Mouse (Mus musculus) MEL (cell line): ENCODE data around the gene Numbl. TPM values are rescaled to one million over a fixed set of nuclear protein-coding genes. Genes with fewer than 3 reads are reported as not detected.
"Not testable (repeated sequence)": the region's sequence is repeated elsewhere in the genome, so short reads cannot be mapped to it uniquely, and the experiment has no call there.

ENCODE experiments used
- DNase-seq: peaks from one replicate; pipeline ENCODE4 v3.0.0; 2011; ENCODE audit warnings: low read depth, low spot score
- H3K27ac ChIP-seq: 2 replicates; pipeline ENCODE4 v1.5.1; 2012; ENCODE audit warnings: low read depth, mild to moderate bottlenecking, control low read depth, low read length, moderate library complexity; ENCODE audit not compliant: control insufficient read depth
- H3K27me3 ChIP-seq, 2 experiments: fragments of 150-350 bp in 1 of 2; sonication (generic) in 1 of 2; 2 replicates each; pipeline ENCODE4 v1.6.1; 2012; ENCODE audit warnings: low read length in 2 of 2, mild to moderate bottlenecking in 2 of 2, improper control_type of control experiment in 1 of 2, moderate library complexity in 1 of 2; ENCODE audit not compliant: insufficient read depth in 2 of 2, control insufficient read depth in 1 of 2
- H3K36me3 ChIP-seq, 2 experiments: 2 replicates each; pipeline ENCODE4 v1.6.1; 2012 to 2014; ENCODE audit warnings: low read length in 2 of 2, improper control_type of control experiment in 1 of 2, inconsistent platforms in 1 of 2, mild to moderate bottlenecking in 1 of 2; ENCODE audit not compliant: insufficient read depth in 2 of 2, control insufficient read depth in 1 of 2
- H3K4me1 ChIP-seq, 2 experiments: fragments of 150-350 bp in 1 of 2; sonication (generic) in 1 of 2; 2 replicates each; pipeline ENCODE4 v1.6.1; 2012; ENCODE audit warnings: low read length in 2 of 2, improper control_type of control experiment in 1 of 2, mild to moderate bottlenecking in 1 of 2; ENCODE audit not compliant: insufficient read depth in 2 of 2, control insufficient read depth in 1 of 2
- H3K4me3 ChIP-seq, 2 experiments: fragments of 150-350 bp in 1 of 2; sonication (generic) in 1 of 2; 2 replicates each; pipeline ENCODE4 v1.5.1; 2012; ENCODE audit warnings: low read depth in 2 of 2, low read length in 2 of 2, mild to moderate bottlenecking in 2 of 2, moderate library complexity in 2 of 2, control low read depth in 1 of 2, improper control_type of control experiment in 1 of 2; ENCODE audit not compliant: control insufficient read depth in 1 of 2, insufficient read depth in 1 of 2
- H3K79me2 ChIP-seq: 2 replicates; pipeline ENCODE4 v1.6.1; 2012; ENCODE audit warnings: mild to moderate bottlenecking, low read length, moderate library complexity; ENCODE audit not compliant: control insufficient read depth, poor library complexity, insufficient read depth
- H3K9ac ChIP-seq: 2 replicates; pipeline ENCODE4 v1.6.1; 2012; ENCODE audit warnings: low read depth, mild to moderate bottlenecking, control low read depth, low read length, moderate library complexity; ENCODE audit not compliant: control insufficient read depth, poor library complexity, severe bottlenecking
- H3K9me3 ChIP-seq: fragments of 150-350 bp; sonication (generic); replicated peaks from 2 replicates; pipeline ENCODE4 v1.6.1; 2012; ENCODE audit warnings: mild to moderate bottlenecking, low read length, improper control_type of control experiment, moderate library complexity; ENCODE audit not compliant: insufficient read depth
- BHLHE40 ChIP-seq: IDR thresholded peaks from 2 replicates; pipeline ENCODE4 v1.6.1; 2012; ENCODE audit warnings: low read depth, mild to moderate bottlenecking, inconsistent platforms, low read length, improper control_type of control experiment, borderline replicate concordance
- CHD1 ChIP-seq: IDR thresholded peaks from 2 replicates; pipeline ENCODE4 v1.6.1; 2012; ENCODE audit warnings: low read depth, mild to moderate bottlenecking, inconsistent platforms, low read length, improper control_type of control experiment
- CTCF ChIP-seq, 3 experiments: IDR thresholded peaks in 2 of 3; conservative IDR thresholded peaks in 1 of 3; 2 replicates each; pipeline ENCODE4 v1.5.1; 2011 to 2012; ENCODE audit warnings: low read length in 3 of 3, low read depth in 2 of 3, mild to moderate bottlenecking in 2 of 3, improper control_type of control experiment in 1 of 3, inconsistent platforms in 1 of 3, mixed read lengths in 1 of 3, moderate library complexity in 1 of 3; ENCODE audit not compliant: control insufficient read depth in 1 of 3, insufficient read depth in 1 of 3, poor library complexity in 1 of 3, severe bottlenecking in 1 of 3
- ETS1 ChIP-seq: IDR thresholded peaks from 2 replicates; pipeline ENCODE4 v1.6.1; 2012; ENCODE audit warnings: low read depth, mild to moderate bottlenecking, inconsistent platforms, low read length, improper control_type of control experiment, moderate library complexity
- HCFC1 ChIP-seq: IDR thresholded peaks from 2 replicates; pipeline ENCODE4 v1.6.1; 2012; ENCODE audit warnings: low read depth, mild to moderate bottlenecking, inconsistent platforms, low read length, improper control_type of control experiment, moderate library complexity
- MAX ChIP-seq: IDR thresholded peaks from 2 replicates; pipeline ENCODE4 v1.6.1; 2011; ENCODE audit warnings: low read length, improper control_type of control experiment
- MEF2A ChIP-seq: IDR thresholded peaks from 2 replicates; pipeline ENCODE4 v1.6.1; 2014; ENCODE audit warnings: low read depth, mild to moderate bottlenecking, inconsistent platforms, low read length, improper control_type of control experiment; ENCODE audit not compliant: poor library complexity, insufficient replicate concordance, severe bottlenecking; ENCODE audit errors: extremely low read depth
- NRF1 ChIP-seq: IDR thresholded peaks from 2 replicates; pipeline ENCODE4 v1.6.1; 2014; ENCODE audit warnings: low read depth, mild to moderate bottlenecking, inconsistent platforms, low read length, improper control_type of control experiment, moderate library complexity; ENCODE audit not compliant: poor library complexity, insufficient read depth, severe bottlenecking
- RAD21 ChIP-seq: IDR thresholded peaks from 2 replicates; pipeline ENCODE4 v1.6.1; 2011; ENCODE audit warnings: mild to moderate bottlenecking, low read depth, low read length, improper control_type of control experiment
- SMC3 ChIP-seq: IDR thresholded peaks from 2 replicates; pipeline ENCODE4 v1.6.1; 2011; ENCODE audit warnings: low read depth, low read length, improper control_type of control experiment
- TBP ChIP-seq: IDR thresholded peaks from 2 replicates; pipeline ENCODE4 v1.8.0; 2011; ENCODE audit warnings: low read depth, low read length, improper control_type of control experiment
- USF1 ChIP-seq: IDR thresholded peaks from 2 replicates; pipeline ENCODE4 v1.6.1; 2014; ENCODE audit warnings: low read depth, mild to moderate bottlenecking, inconsistent platforms, low read length, improper control_type of control experiment, moderate library complexity
- ZC3H11A ChIP-seq: IDR thresholded peaks from 2 replicates; pipeline ENCODE4 v1.6.1; 2012; ENCODE audit warnings: low read depth, mild to moderate bottlenecking, inconsistent platforms, low read length, improper control_type of control experiment
- polyA plus RNA-seq, 2 experiments: library from polyadenylated mRNA; stranded (reverse) in 1 of 2; unstranded in 1 of 2; fragments of >175 nt in 1 of 2; fragments of >200 nt in 1 of 2; gene quantifications; 2 replicates each; pipeline versions ENCODE4 v1.2.1 to v1.2.4; 2012; ENCODE audit warnings: low replicate concordance in 2 of 2, low read depth in 1 of 2; ENCODE audit not compliant: insufficient read length in 2 of 2, insufficient read depth in 1 of 2, missing spikeins in 1 of 2
- total RNA-seq: library from RNA; depleted of rRNA; stranded (reverse); fragments of 300-350 nt; gene quantifications from 2 replicates; pipeline ENCODE4 v1.2.3, GENCODE M21; 2012

Gene Numbl
- total and polyA plus RNA-seq, 3 experiments = 2.2 to 10.6 TPM; not detected in 1

- peak; percentile 66 for DNase-seq
- peak; percentile 71; the same call in 1 of the 2 replicates for TF ChIP-seq TBP
- peak; percentile 34 to 58 (median 58); a peak in 4 of 6 replicates for TF ChIP-seq CTCF (IDR thresholded peaks at IDR 0.05 in 2 of 3, conservative IDR thresholded peaks at IDR 0.05 in 1 of 3; ENCODE audit: control insufficient read depth in 1 of 3, insufficient read depth in 1 of 3, low read depth in 2 of 3, low read length in 3 of 3, poor library complexity in 1 of 3, severe bottlenecking in 1 of 3)
- peak; percentile 24; the same call in 1 of the 2 replicates for TF ChIP-seq SMC3
- H3K36me3 ChIP-seq = not testable (repeated sequence)
Observed at GRCm38 (mm10) chr7:27244088-27244487, 14.1 kb upstream of the Numbl start.

GRCm38 (mm10) chr7:27249146-27249545 lies 9.1 kb upstream of the Numbl start:
- Histone ChIP-seq H3K36me3 (peaks cover 0 to 9% of the 10 kb centered on the region in 2 experiments; a peak in 2 of 4 replicates), H3K27me3 (no peaks in the 10 kb centered on the region), H3K4me1 (peaks cover 2 to 11% of the 10 kb centered on the region in 2 experiments), H3K9me3 (no peaks in the 10 kb centered on the region), H3K4me3 (no peak overlapping the region), H3K27ac (no peak overlapping the region), H3K9ac (no peak overlapping the region), H3K79me2 (no peaks in the 10 kb centered on the region)
- peak; percentile 73 for DNase-seq
- TF ChIP-seq MEF2A (no peak), SMC3 (peak; percentile 58), RAD21 (peak; percentile 38), CTCF (IDR thresholded peaks at IDR 0.05 in 2 of 3, conservative IDR thresholded peaks at IDR 0.05 in 1 of 3; ENCODE audit: control insufficient read depth in 1 of 3, insufficient read depth in 1 of 3, low read depth in 2 of 3, low read length in 3 of 3, poor library complexity in 1 of 3, severe bottlenecking in 1 of 3) (peak; percentile 38 to 60 (median 42)), ZC3H11A (peak; percentile 23; the same call in 1 of the 2 replicates)
- TF ChIP-seq, all 39 proteins: peak for 4

More at GRCm38 (mm10) chr7:27244088-27244487, 14.1 kb upstream of the Numbl start:
- not testable (repeated sequence) for H3K9me3 ChIP-seq, H3K9ac ChIP-seq, H3K4me3 ChIP-seq, H3K4me1 ChIP-seq, H3K79me2 ChIP-seq, H3K27ac ChIP-seq, H3K27me3 ChIP-seq

DNA sequence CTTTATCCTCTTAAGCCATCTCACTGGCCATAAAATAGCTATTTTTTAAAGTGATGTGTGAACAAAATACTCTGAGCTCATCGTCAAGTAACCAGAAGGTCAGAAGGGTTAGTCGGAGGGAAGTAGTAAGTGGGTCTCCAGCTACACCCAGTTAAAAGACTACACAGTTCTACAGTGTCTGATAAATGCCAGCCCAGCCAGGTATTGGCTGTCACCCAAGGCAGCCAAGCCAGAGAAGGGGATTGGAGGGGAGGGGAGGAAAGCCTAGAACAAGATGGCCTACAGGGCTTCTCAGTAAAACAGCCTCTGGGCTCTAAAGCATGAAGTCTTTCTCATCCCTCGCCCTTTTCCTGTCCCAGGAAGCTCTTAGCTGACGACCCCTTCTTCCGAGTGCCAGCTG lies 8.3 kb upstream of the Numbl start:
- TF ChIP-seq BHLHE40 (no peak), NRF1 (no peak), ZC3H11A (no peak), MAX (no peak), USF1 (no peak), ETS1 (no peak), HCFC1 (no peak), CHD1 (no peak)
- Histone ChIP-seq H3K4me3 (no peak overlapping the region), H3K27ac (no peak overlapping the region), H3K79me2 (no peaks in the 10 kb centered on the region), H3K36me3 (peaks cover 0 to 14% of the 10 kb centered on the region in 2 experiments; a peak in 2 of 4 replicates), H3K4me1 (peaks cover 7 to 19% of the 10 kb centered on the region in 2 experiments), H3K27me3 (no peaks in the 10 kb centered on the region), H3K9me3 (no peaks in the 10 kb centered on the region), H3K9ac (no peak overlapping the region)
- DNase-seq = no peak
